Mouse (Mus musculus) 3134 (cell line): Measurements from ENCODE around the gene Oma1.

Source experiments
- DNase-seq: peaks from one replicate; pipeline ENCODE4 v3.0.0-alpha.2; 2011; ENCODE audit warnings: low spot score; ENCODE audit not compliant: insufficient read length; ENCODE audit errors: extremely low read depth

The Oma1 gene

DNA sequence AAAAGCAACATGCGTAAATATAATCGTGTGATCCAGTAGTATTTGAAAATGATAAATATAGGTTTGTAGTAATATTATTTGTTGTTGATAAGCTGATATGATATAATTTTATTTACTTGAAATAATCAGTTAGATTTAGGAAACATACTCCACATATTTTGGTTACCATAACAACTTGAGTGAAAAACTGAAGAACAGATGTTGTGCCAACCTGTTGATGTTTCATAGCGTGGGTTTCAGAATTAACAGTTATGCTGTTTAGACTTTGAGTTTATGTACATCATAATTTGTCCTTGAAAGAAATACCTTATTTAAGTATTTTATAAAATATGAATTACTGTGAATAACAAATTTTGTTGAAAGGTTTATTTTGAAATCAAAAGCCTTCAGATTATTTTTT lies 43.8 kb downstream of the Oma1 start:
- no peak for DNase-seq

DNA sequence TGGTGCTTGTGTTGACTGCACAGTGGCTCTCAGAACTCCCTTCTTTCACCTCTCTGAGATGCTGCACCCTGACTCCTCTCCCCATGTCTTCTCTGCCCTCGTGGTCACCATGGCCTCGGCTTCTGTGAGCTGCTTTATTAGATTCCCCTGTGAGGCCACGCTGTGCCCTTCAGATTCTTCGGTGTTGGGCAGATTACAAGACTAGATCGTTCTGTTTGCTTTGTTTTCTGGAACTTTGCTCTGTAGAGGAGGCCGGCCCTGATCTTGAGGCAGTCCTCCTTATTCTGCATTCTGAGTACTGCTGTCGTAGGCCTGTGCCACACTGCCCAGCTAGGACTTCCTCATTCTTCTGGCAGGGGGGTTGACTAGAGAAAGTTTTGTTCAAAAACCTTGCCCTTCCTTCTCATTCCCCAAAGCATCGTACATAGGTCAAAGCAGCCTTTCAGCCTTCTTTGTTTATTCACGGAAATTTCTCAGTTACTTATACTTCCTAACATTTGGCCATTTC lies 45.4 kb downstream of the Oma1 start:
- no peak for DNase-seq

DNA sequence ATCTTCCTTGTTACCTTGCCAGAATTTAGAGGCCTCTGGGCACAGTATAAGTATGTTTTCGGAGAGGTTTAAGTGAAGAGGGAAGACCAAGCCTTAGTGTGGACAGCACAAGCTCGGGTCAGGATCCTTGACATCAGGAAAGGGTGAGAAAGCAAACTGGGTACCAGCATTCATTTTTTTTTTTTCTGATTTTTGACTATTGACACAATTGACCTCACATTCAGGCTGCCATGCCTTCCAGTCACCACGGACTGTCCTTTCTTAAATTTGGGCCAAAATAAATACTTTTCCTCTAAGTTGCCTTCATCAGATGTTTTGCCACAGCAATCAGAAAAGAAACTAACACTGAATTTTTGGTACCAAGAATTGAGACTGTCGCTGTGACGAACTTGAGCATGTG lies 68.6 kb downstream of the Oma1 start:
- DNase-seq: no peak

DNA sequence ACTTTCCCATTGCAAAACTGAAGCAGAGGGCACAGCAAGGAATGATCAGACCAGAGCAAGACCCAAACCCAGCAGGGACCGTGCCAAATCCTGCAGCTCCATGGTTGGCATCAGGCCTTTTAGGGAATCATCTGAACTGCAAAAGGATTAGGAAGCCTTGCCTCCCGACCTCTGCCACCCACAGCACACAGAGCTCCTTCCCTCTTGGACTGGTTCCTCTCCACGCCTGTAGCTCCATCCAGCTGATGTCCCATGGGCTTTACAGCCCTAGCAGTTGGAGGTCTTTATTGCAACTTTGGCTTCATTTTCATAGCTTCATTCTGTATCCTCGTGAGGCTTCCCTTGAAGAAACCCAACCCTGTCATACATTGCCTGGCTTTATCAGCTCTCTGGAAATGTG lies 71.4 kb downstream of the Oma1 start:
- DNase-seq: no peak

DNA sequence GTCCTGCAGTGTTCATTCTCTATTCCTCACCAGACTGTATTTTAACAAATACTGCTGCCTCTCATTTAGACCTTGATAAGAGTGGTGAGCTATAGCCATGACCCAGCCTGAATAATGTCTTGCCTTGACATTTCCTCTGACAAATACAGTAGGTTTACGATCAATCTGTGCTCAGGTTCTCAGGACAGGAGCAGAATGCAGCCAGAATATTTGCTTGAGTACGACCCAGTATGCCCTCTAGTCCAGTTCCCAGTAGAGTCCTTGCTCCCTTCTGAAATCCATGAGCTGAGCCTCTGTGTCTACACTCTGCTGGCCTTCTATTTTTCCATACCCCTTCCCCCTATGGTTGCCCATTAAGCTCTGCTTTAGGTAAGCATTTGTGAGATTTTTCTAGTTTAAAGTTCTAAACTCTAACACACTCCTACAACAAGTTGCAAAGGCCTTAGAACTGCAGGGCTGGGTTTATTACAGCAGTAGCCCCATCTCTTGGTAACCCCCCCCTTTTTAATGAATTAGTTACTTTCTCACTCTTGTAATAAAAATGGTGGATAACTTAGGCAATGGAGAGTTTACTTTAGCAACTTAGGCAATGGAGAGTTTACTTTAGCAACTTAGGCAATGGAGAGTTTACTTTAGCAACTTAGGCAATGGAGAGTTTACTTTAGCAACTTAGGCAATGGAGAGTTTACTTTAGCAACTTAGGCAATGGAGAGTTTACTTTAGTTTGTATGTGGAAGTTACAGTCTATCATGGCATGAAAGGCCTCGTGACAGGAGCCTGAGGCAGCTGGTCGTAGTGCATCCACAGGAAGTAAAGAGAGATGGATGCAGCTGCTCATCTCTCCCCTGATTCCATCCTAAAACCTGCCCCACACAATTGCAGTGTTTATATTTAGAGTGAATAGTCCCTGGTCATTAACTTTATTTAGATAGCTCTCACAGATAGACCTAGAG lies 72.5 kb downstream of the Oma1 start:
- DNase-seq: no peak

DNA sequence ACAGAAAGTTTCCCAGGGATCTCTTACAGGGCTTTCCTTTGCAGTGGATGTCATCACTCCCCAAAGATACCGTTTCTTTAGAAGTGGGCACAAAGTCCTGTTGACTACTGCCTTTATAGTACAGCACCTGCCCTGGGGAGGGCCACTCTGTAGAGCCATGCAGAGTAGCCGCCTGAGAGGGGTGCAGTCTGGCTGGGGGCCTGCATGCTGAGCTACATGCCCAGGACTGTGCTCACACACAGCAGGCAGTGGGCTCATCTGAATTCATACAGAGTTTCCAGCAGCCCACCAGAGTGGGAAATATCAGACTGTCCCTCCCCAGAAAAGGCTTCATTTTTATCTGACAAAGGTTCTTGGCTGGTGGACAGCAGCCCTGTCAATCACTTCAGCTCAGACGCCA lies 73.7 kb downstream of the Oma1 start:
- DNase-seq: no peak

DNA sequence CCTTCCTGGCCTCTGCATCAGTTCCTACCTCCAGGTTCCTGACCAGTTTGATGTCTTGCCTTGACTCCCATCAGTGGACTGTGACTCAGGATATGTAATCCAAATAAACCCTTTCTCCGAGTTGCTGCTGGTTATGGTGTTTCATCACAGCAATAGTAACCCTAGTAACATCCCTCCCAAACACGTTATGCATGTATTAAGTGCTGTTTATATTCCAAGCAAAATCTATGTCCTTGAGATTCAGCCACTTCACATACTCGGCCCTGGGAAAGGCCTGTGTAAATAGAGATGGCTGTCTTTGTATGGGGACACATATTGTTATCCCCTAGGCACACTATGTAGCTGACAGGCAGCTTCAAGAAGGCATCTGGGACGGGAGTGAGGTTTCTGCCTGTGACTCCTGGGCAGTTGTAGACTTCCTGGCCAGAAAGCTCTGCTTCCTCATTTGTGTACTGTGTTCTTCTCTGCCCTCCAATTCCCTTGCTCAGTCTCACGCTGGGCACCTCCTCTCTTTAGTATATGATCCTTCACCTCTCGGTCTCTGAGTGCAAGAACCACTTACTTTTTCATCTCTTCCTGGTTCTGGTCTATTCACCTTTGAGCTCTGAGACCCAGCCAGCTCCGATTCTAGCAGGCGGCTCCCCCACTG lies 75.0 kb downstream of the Oma1 start:
- no peak for DNase-seq

DNA sequence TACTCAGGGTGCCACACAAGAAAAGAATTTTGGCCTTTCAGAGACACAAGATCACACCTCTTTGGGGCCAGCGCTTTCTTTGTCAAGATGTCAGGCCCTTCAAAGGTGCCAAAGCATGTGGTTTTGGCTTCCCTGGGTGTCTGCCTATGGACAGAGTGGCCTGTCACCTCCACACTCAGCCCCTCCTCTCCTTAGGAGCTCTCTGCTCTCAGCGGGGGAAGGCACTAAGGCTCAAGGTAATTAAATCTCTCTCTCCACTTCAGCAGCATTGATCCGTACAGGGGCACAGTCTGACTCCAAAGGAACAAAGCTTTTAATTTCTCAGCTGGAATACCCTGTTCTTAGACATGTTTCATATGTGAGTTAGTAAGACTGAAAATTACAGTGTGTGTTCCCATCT lies 76.0 kb downstream of the Oma1 start:
- DNase-seq: no peak

DNA sequence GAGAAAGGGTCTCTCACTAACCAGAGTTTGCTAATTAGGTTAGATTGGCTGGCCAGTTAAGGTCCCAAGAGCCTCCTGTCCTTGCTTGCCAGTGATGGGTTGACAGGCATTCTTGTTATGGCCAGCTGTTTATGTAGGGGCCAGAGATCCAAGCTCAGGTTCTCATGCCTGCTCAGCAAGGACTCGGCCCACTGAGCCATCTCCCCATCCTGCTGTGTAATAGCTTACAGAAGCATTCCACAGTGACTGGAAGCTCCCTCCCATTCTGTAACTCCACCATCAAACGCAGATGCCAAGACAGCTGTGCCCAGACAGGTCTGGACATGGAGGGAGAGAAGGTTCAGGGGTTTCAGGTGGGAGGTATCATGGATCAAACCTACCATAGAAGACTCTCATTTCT lies 76.9 kb downstream of the Oma1 start:
- DNase-seq: no peak

DNA sequence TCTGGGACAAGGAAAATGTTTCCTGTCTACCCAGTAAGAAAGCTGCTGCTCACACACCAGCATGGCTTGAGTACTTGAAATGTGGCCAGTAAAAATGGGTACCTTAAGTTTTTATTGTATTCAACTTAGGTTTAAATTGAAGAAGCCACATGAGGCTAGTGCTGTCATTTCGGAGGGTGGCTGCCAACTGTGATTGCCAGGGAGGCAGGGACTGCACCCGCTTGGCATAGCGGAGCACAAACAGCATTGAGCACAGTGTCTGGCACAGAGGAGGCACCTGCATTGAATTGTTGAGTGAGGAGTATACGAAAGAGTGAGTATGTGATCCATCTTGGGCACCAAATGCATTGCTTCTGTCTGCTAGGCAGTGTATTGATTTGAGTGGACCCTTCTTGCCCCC lies 81.5 kb downstream of the Oma1 start:
- DNase-seq: no peak

DNA sequence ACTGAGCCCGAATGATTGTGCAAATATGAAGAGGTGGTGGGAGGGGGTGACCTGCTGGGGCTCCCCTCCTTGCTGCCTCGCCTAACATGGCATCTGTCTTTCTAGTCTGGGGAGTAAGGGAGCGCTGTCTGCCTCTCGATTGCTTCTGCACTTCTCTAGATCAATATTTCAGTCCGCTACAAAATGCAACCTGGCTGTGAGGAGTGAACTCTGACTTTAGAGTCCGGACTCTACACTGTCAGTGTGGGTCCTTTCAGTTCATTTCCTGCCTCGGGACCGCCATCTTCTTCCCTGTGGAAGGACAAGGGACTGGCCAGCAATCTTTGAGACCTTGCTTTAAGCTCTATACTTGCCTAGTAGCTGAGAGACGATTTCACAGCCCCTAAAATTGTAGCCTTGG lies 82.3 kb downstream of the Oma1 start:
- no peak for DNase-seq

DNA sequence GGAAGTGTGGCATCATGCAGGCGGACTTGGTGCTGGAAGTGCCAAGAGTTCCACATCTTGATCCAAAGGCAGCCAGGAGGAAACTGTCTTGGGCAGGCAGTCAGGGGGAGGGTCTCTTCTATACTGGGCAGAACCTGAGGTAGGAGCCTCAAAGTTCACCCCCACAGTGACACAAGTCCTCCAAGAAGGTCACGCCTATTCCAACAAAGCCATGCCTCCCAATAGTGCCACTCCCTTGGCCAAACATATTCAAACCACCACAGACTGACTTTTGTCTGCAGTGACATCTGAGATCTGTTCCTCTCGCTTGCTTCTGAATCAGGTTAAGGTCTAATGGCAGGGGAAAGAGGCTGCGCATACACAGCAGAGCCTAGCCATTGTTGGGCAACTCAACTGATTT lies 83.3 kb downstream of the Oma1 start:
- DNase-seq: no peak

DNA sequence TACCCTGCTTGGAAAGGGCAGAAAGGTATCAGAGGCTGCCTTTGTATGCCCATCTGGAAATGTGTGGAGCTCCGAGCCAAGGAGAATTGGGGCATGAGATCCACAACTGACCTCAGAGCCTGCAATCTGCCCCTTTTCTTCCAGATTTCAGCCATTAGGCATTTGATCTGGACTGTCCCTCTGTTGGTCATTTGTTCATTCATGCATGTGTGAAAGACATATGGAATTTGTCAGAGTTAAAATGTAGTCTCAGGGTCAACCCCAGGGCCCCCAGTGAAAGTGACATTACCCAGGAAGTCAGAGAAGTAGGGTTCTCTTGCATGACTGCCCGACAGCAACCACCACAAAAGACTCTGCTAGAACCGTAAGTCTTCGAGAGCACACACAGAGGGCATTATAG lies 89.0 kb downstream of the Oma1 start:
- DNase-seq: no peak

DNA sequence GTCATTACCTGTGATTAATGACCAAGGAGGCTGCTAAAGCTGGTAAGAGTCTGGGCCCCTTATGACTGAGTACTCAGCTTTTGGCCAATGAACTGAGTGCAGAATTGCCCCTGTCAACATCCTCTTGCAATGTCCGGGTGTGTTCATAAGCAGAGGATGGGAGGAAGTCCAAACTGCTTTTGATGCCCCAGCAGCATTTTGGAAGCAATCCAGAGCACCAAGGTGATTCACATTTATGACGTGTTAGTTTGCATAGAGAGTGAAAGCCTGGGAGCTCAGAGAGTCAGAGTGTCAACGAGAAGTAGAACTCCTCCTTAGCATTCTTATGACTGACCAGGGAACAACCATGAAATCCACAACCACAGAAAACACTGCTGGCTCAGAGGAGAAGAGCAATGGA lies 91.7 kb downstream of the Oma1 start:
- no peak for DNase-seq

DNA sequence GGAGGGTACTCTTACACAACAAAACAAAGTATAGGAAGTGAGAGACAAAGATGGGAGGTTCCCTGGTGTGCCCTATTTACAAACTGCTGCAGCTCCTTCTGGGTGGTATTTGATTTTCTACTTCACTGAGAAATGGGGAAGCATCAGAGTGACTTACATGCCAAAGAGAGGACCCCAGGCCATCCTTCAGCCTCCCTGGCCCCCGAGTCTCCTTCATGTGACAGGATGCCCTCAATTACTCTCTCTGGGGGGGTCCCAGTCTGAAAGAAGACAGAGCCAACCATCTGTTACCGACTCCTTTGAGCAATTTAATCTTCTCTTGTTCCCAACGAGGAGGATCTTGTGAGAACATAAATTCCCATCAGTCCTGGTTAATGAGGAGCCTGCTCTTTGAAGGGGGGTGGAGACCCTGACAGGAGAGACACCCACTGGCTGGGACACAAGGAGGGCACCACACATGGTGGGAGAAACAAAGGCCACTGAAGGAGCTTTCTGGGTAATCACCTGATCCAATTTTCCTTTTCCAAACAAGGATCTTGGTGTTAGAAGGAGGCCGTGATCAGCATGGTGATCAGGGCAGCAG lies 96.7 kb downstream of the Oma1 start:
- no peak for DNase-seq
